Mouse (Mus musculus): ENCODE measurements at regions not wholly inside any gene's neighbourhood (a gene's known extent, or its start where the extent isn't known, plus 50 kb on each side); places are given as distances from the start of the nearest gene placed in this dataset.

- no peak overlapping the region for H3K9ac ChIP-seq (ENCODE audit: insufficient read depth, low read depth)
- DNase-seq (ENCODE audit: extremely low read depth): no peak
- no peaks in the 10 kb centered on the region for H3K36me3 ChIP-seq (replicated peaks in 1 of 2; ENCODE audit: control insufficient read depth in 1 of 2, insufficient read depth in 1 of 2, low read length in 1 of 2)
- TF ChIP-seq E2F4 (IDR thresholded peaks at IDR 0.05; ENCODE audit: insufficient replicate concordance, low read depth, low read length) (no peak), SIN3A (IDR thresholded peaks at IDR 0.05; ENCODE audit: low read length) (no peak), ZKSCAN1 (IDR thresholded peaks at IDR 0.05; ENCODE audit: borderline replicate concordance, low read depth, low read length) (no peak), UBTF (IDR thresholded peaks at IDR 0.05; ENCODE audit: low read depth, low read length) (no peak), ETS1 (conservative IDR thresholded peaks at IDR 0.05; ENCODE audit: low read depth, low read length) (no peak), CTCF (conservative IDR thresholded peaks at IDR 0.05 in 1 of 2, IDR thresholded peaks at IDR 0.05 in 1 of 2; ENCODE audit: low read depth in 2 of 2, low read length in 2 of 2) (no peak), JUN (IDR thresholded peaks at IDR 0.05; ENCODE audit: insufficient read depth, low read depth, low read length) (no peak), CHD2 (IDR thresholded peaks at IDR 0.05; ENCODE audit: low read length) (no peak), SMC3 (IDR thresholded peaks at IDR 0.05; ENCODE audit: low read depth, low read length) (no peak), USF1 (IDR thresholded peaks at IDR 0.05; ENCODE audit: low read depth, low read length) (no peak), ZC3H11A (IDR thresholded peaks at IDR 0.05; ENCODE audit: low read depth, low read length) (no peak), TBP (conservative IDR thresholded peaks at IDR 0.05; ENCODE audit: low read depth, low read length) (no peak), RAD21 (IDR thresholded peaks at IDR 0.05; ENCODE audit: low read depth, low read length) (no peak), ZMIZ1 (IDR thresholded peaks at IDR 0.05; ENCODE audit: low read depth, low read length) (no peak), IRF4 (IDR thresholded peaks at IDR 0.05; ENCODE audit: low read depth, low read length) (no peak), MAZ (IDR thresholded peaks at IDR 0.05; ENCODE audit: low read depth, low read length) (no peak), ELF1 (IDR thresholded peaks at IDR 0.05; ENCODE audit: low read depth, low read length) (no peak)
- no peak overlapping the region for H3K4me3 ChIP-seq (replicated peaks in 1 of 3; ENCODE audit: low read depth in 2 of 3, low read length in 2 of 3, poor library complexity in 1 of 3)
- H3K9me3 ChIP-seq (replicated peaks; ENCODE audit: low read length): peaks cover 6% of the 10 kb centered on the region
- no peak overlapping the region for H3K27ac ChIP-seq (ENCODE audit: insufficient read depth, low read depth)
- dilution Hi-C loops (cut with MboI; ENCODE audit: extremely low pct_ligation_motif_present, extremely low pct_unique_long_range_greater_than_20kb, low sequenced_read_pairs): no loop called here
- in situ Hi-C loops (cut with MboI; ENCODE audit: low pct_ligation_motif_present, low pct_unique_long_range_greater_than_20kb, low sequenced_read_pairs): no loop called here
- H3K27me3 ChIP-seq (replicated peaks): peaks cover 33% of the 10 kb centered on the region
- no peak overlapping the region for H3K4me2 ChIP-seq (ENCODE audit: insufficient read depth, low read depth, poor library complexity, severe bottlenecking)
- no peaks in the 10 kb centered on the region for H3K79me2 ChIP-seq (replicated peaks; ENCODE audit: control insufficient read depth, extremely low read depth, insufficient read depth, poor library complexity, severe bottlenecking)
- H3K4me1 ChIP-seq (ENCODE audit: control insufficient read depth in 1 of 2, insufficient read depth in 2 of 2): peaks cover 10 to 20% of the 10 kb centered on the region in 2 experiments
Observed at GRCm38 (mm10) chr2:30707099-30708000, 96.1 kb downstream of the 1700001O22Rik start.

DNA sequence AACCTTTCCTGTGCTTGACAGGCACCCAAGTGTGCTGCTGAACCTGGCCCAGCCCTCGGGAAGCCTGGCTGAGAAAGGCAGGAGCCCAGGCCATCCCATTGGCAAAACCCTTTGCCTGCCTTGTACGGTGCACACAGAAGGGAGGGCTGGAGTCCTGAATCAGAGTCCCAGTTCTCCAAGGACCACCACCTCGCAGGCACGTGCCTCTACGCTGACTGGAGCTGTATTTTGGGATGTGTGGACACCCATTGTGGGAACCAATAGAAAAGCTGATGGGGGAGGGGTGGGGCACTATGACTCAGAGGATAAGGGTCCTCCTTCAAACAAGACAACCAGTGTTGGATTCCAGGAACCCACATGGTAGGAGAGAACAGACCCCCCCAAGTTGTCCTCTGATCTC lies 97.4 kb downstream of the 1700001O22Rik start:
- peaks cover 2 to 13% of the 10 kb centered on the region in 2 experiments for H3K4me1 ChIP-seq (ENCODE audit: control insufficient read depth in 1 of 2, insufficient read depth in 2 of 2)
- H3K79me2 ChIP-seq (replicated peaks; ENCODE audit: control insufficient read depth, extremely low read depth, insufficient read depth, poor library complexity, severe bottlenecking): no peaks in the 10 kb centered on the region
- H3K36me3 ChIP-seq (replicated peaks in 1 of 2; ENCODE audit: control insufficient read depth in 1 of 2, insufficient read depth in 1 of 2, low read length in 1 of 2): no peaks in the 10 kb centered on the region
- H3K27ac ChIP-seq (ENCODE audit: insufficient read depth, low read depth): no peak overlapping the region
- no peak overlapping the region for H3K4me3 ChIP-seq (replicated peaks in 1 of 3; ENCODE audit: low read depth in 2 of 3, low read length in 2 of 3, poor library complexity in 1 of 3)
- H3K27me3 ChIP-seq (replicated peaks): peaks cover 28% of the 10 kb centered on the region
- no peak for DNase-seq (ENCODE audit: extremely low read depth)
- dilution Hi-C loops (cut with MboI; ENCODE audit: extremely low pct_ligation_motif_present, extremely low pct_unique_long_range_greater_than_20kb, low sequenced_read_pairs) (no loop called here), in situ Hi-C loops (cut with MboI; ENCODE audit: low pct_ligation_motif_present, low pct_unique_long_range_greater_than_20kb, low sequenced_read_pairs) (no loop called here)
- TF ChIP-seq USF2 (conservative IDR thresholded peaks at IDR 0.05; ENCODE audit: low read depth, low read length): no peak
- TF ChIP-seq POLR2AphosphoS2 (IDR thresholded peaks at IDR 0.05; ENCODE audit: low read depth, low read length): no peak
- no peak for TF ChIP-seq IRF4 (IDR thresholded peaks at IDR 0.05; ENCODE audit: low read depth, low read length)
- TF ChIP-seq BHLHE40 (IDR thresholded peaks at IDR 0.05; ENCODE audit: low read depth, low read length): no peak
- no peak for TF ChIP-seq MAX (IDR thresholded peaks at IDR 0.05; ENCODE audit: low read length)
- TF ChIP-seq HCFC1 (IDR thresholded peaks at IDR 0.05; ENCODE audit: low read depth, low read length): no peak
- no peak for TF ChIP-seq ELF1 (IDR thresholded peaks at IDR 0.05; ENCODE audit: low read depth, low read length)
- TF ChIP-seq ETS1 (conservative IDR thresholded peaks at IDR 0.05; ENCODE audit: low read depth, low read length): no peak
- no peak for TF ChIP-seq SIN3A (IDR thresholded peaks at IDR 0.05; ENCODE audit: low read length)
- no peak for TF ChIP-seq SMC3 (IDR thresholded peaks at IDR 0.05; ENCODE audit: low read depth, low read length)
- TF ChIP-seq E2F4 (IDR thresholded peaks at IDR 0.05; ENCODE audit: insufficient replicate concordance, low read depth, low read length): no peak
- no peak for TF ChIP-seq MYC (IDR thresholded peaks at IDR 0.05; ENCODE audit: low read depth, low read length)
- TF ChIP-seq RCOR1 (conservative IDR thresholded peaks at IDR 0.05; ENCODE audit: low read depth, low read length): no peak
- TF ChIP-seq USF1 (IDR thresholded peaks at IDR 0.05; ENCODE audit: low read depth, low read length): no peak
- TF ChIP-seq CHD1 (IDR thresholded peaks at IDR 0.05; ENCODE audit: low read depth, low read length): no peak
- no peak for TF ChIP-seq KAT2A (IDR thresholded peaks at IDR 0.05; ENCODE audit: insufficient replicate concordance, low read length)
- no peak for TF ChIP-seq ZC3H11A (IDR thresholded peaks at IDR 0.05; ENCODE audit: low read depth, low read length)
- no peak for TF ChIP-seq JUND (conservative IDR thresholded peaks at IDR 0.05; ENCODE audit: low read depth, low read length)
- no peak for TF ChIP-seq TBP (conservative IDR thresholded peaks at IDR 0.05; ENCODE audit: low read depth, low read length)
- no peak for TF ChIP-seq MAZ (IDR thresholded peaks at IDR 0.05; ENCODE audit: low read depth, low read length)
- H3K4me2 ChIP-seq (ENCODE audit: insufficient read depth, low read depth, poor library complexity, severe bottlenecking): no peak overlapping the region
- H3K9me3 ChIP-seq (replicated peaks; ENCODE audit: low read length): peaks cover 6% of the 10 kb centered on the region
- no peak overlapping the region for H3K9ac ChIP-seq (ENCODE audit: insufficient read depth, low read depth)

Measured in CH12.LX (cell line).